29 mouse cellular contexts compared by ENCODE assay signal in genomic region chr14:77100285-77100684, GRCm38 (mm10). TPM values are rescaled to one million over a fixed set of nuclear protein-coding genes. Genes with fewer than 3 reads are reported as not detected.
DNase-seq lines count a peak whose midpoint lies in the region; ATAC-seq and TF ChIP-seq lines count a peak whose summit lies in the region.
"Had no signal": no experiment of that assay in that cellular context is flagged by ENCODE, and none has a peak within 500 bp of the region (broad histone marks: within the 10 kb centered on the region; RNA-seq: fewer than 3 reads in every experiment).

No protein-coding gene starts in this region.

- H3K36me3 ChIP-seq in CH12.LX (replicated peaks in 1 of 2; ENCODE audit: control insufficient read depth in 1 of 2, insufficient read depth in 1 of 2, low read length in 1 of 2) = no peaks in the 10 kb centered on the region
- no peaks in the 10 kb centered on the region for H3K36me3 ChIP-seq in stomach, postnatal 0 days (ENCODE audit: control insufficient read depth, insufficient read depth, low read length)
- H3K36me3 ChIP-seq: embryonic facial prominence, embryonic 15.5 days; forebrain, embryonic 12.5 days; liver, embryonic 13.5 days; midbrain, embryonic 10.5 days; midbrain, embryonic 15.5 days; stomach, embryonic 15.5 days had no signal

- dilution Hi-C loops in CH12.LX (cut with MboI; ENCODE audit: extremely low pct_ligation_motif_present, extremely low pct_unique_long_range_greater_than_20kb, low sequenced_read_pairs) = no loop called here

- in situ Hi-C loops in CH12.LX (cut with MboI; ENCODE audit: low pct_ligation_motif_present, low pct_unique_long_range_greater_than_20kb, low sequenced_read_pairs) = no loop called here

- no peak overlapping the region for H3K4me2 ChIP-seq in CH12.LX (ENCODE audit: insufficient read depth, low read depth, poor library complexity, severe bottlenecking)
- no peak overlapping the region for H3K4me2 ChIP-seq in stomach, postnatal 0 days (replicated peaks; ENCODE audit: low read depth)
- H3K4me2 ChIP-seq: embryonic facial prominence, embryonic 15.5 days; forebrain, embryonic 12.5 days; liver, embryonic 13.5 days; midbrain, embryonic 15.5 days; stomach, embryonic 15.5 days had no signal

- peaks cover 5 to 8% of the 10 kb centered on the region in 2 experiments; a peak in 3 of 4 replicates for H3K4me1 ChIP-seq in CH12.LX (ENCODE audit: control insufficient read depth in 1 of 2, insufficient read depth in 2 of 2)
- H3K4me1 ChIP-seq in stomach, postnatal 0 days (replicated peaks; ENCODE audit: control insufficient read depth, insufficient read depth) = no peaks in the 10 kb centered on the region
- H3K4me1 ChIP-seq: embryonic facial prominence, embryonic 15.5 days; forebrain, embryonic 12.5 days; liver, embryonic 13.5 days; midbrain, embryonic 10.5 days; midbrain, embryonic 15.5 days; stomach, embryonic 15.5 days had no signal

- no peaks in the 10 kb centered on the region for H3K79me2 ChIP-seq in CH12.LX (replicated peaks; ENCODE audit: control insufficient read depth, extremely low read depth, insufficient read depth, poor library complexity, severe bottlenecking)

- no peak for TF ChIP-seq EP300 in CH12.LX (IDR thresholded peaks at IDR 0.05; ENCODE audit: low read length)
- TF ChIP-seq EP300 in stomach, postnatal 0 days (optimal IDR thresholded peaks at IDR 0.05) = no peak

- no peak overlapping the region for H3K27ac ChIP-seq in CH12.LX (ENCODE audit: insufficient read depth, low read depth)
- no peak overlapping the region for H3K27ac ChIP-seq in stomach, postnatal 0 days (replicated peaks)
- H3K27ac ChIP-seq: embryonic facial prominence, embryonic 15.5 days; forebrain, embryonic 12.5 days; liver, embryonic 13.5 days; midbrain, embryonic 10.5 days; midbrain, embryonic 15.5 days; stomach, embryonic 15.5 days had no signal

- no peaks in the 10 kb centered on the region for H3K9me3 ChIP-seq in CH12.LX (replicated peaks; ENCODE audit: low read length)
- no peaks in the 10 kb centered on the region for H3K9me3 ChIP-seq in stomach, postnatal 0 days (ENCODE audit: control insufficient read depth, low read length)
- H3K9me3 ChIP-seq: embryonic facial prominence, embryonic 15.5 days; forebrain, embryonic 12.5 days; liver, embryonic 13.5 days; midbrain, embryonic 10.5 days; midbrain, embryonic 15.5 days; stomach, embryonic 15.5 days had no signal

- H3K9ac ChIP-seq in CH12.LX (ENCODE audit: insufficient read depth, low read depth) = no peak overlapping the region
- H3K9ac ChIP-seq in stomach, postnatal 0 days (ENCODE audit: low read length) = no peak overlapping the region
- H3K9ac ChIP-seq: embryonic facial prominence, embryonic 15.5 days; forebrain, embryonic 12.5 days; forebrain, postnatal 0 days; liver, embryonic 13.5 days; midbrain, embryonic 15.5 days; stomach, embryonic 15.5 days had no signal

- TF ChIP-seq CTCF in CH12.LX (conservative IDR thresholded peaks at IDR 0.05 in 1 of 2, IDR thresholded peaks at IDR 0.05 in 1 of 2; ENCODE audit: low read depth in 2 of 2, low read length in 2 of 2) = peak in 1 of 2 experiments; percentile 49; a peak in 2 of 4 replicates
- peak; percentile 20; the same call in 1 of the 2 replicates for TF ChIP-seq CTCF in stomach, postnatal 0 days (IDR thresholded peaks at IDR 0.05; ENCODE audit: low read depth)

- H3K27me3 ChIP-seq in CH12.LX (replicated peaks) = no peaks in the 10 kb centered on the region
- no peaks in the 10 kb centered on the region for H3K27me3 ChIP-seq in stomach, postnatal 0 days (ENCODE audit: control insufficient read depth, insufficient read depth, low read length)
- H3K27me3 ChIP-seq: embryonic facial prominence, embryonic 15.5 days; forebrain, embryonic 12.5 days; liver, embryonic 13.5 days; midbrain, embryonic 15.5 days; stomach, embryonic 15.5 days had no signal

- 55% methylated on average over 2 of the region's 2 CpGs for WGBS in stomach, postnatal 0 days

- no peak overlapping the region for H3K4me3 ChIP-seq in CH12.LX (replicated peaks in 1 of 3; ENCODE audit: low read depth in 2 of 3, low read length in 2 of 3, poor library complexity in 1 of 3)
- H3K4me3 ChIP-seq in stomach, postnatal 0 days (ENCODE audit: low read depth, low read length) = no peak overlapping the region
- H3K4me3 ChIP-seq: embryonic facial prominence, embryonic 15.5 days; forebrain, embryonic 12.5 days; liver, embryonic 13.5 days; midbrain, embryonic 10.5 days; midbrain, embryonic 15.5 days; stomach, embryonic 15.5 days had no signal

- peak; percentile 13; the same call in 1 of the 2 replicates for TF ChIP-seq RAD21 in CH12.LX (IDR thresholded peaks at IDR 0.05; ENCODE audit: low read depth, low read length)

- TF ChIP-seq POLR2A in CH12.LX (IDR thresholded peaks at IDR 0.05; ENCODE audit: low read depth, low read length) = no peak

- no peak for ATAC-seq in stomach, postnatal 0 days (ENCODE audit: low FRiP score, low TSS enrichment)
- no peak for ATAC-seq in cerebellum, adult (ENCODE audit: insufficient number of reproducible peaks, low FRiP score, low TSS enrichment)
- ATAC-seq: forebrain, postnatal 0 days; hindbrain, embryonic 16.5 days; midbrain, embryonic 15.5 days had no signal

- DNase-seq in adrenal gland, postnatal 25 days = peak; percentile 12
- no peak for DNase-seq in adrenal gland, adult 8-10 months
- DNase-seq in 3T3-L1 (ENCODE audit: low read depth, low spot score) (peak; percentile 19), CH12.LX (ENCODE audit: extremely low read depth) (peak; percentile 45)
- DNase-seq in stomach, postnatal 0 days (ENCODE audit: low spot score) = no peak
- DNase-seq in cerebellum, adult 11-12 months = no peak
- DNase-seq: cerebellum, adult 18-20 months; cerebellum, postnatal 10 days; forebrain, postnatal 0 days; gastrocnemius, postnatal 10 days; kidney, adult 18-20 months; kidney, postnatal 36 days; layer of hippocampus, postnatal 36 days; left cerebral cortex, postnatal 4 days; liver, embryonic 13.5 days; lung, adult 18-20 months; lung, postnatal 10 days; right cerebral cortex, postnatal 25 days; thymus, adult 18-20 months; thymus, postnatal 25 days had no signal

TF ChIP-seq in CH12.LX, 34 proteins besides CTCF, POLR2A, EP300 and RAD21:
- TF ChIP-seq POLR2AphosphoS2 (IDR thresholded peaks at IDR 0.05; ENCODE audit: low read depth, low read length) (no peak), IRF4 (IDR thresholded peaks at IDR 0.05; ENCODE audit: low read depth, low read length) (peak; percentile 83), ETS1 (conservative IDR thresholded peaks at IDR 0.05; ENCODE audit: low read depth, low read length) (0 out of 2 replicates have a peak, but pooled peaks have one; percentile 13), TCF12 (IDR thresholded peaks at IDR 0.05; ENCODE audit: low read depth, low read length) (peak; percentile 64; the same call in 1 of the 2 replicates), MYC (IDR thresholded peaks at IDR 0.05; ENCODE audit: low read depth, low read length) (no peak), MEF2A (IDR thresholded peaks at IDR 0.05; ENCODE audit: borderline replicate concordance, low read depth, low read length) (peak; percentile 10; the same call in 1 of the 2 replicates), CHD2 (IDR thresholded peaks at IDR 0.05; ENCODE audit: low read length) (no peak), PAX5 (IDR thresholded peaks at IDR 0.05; ENCODE audit: low read length) (no peak), NELFE (IDR thresholded peaks at IDR 0.05; ENCODE audit: low read depth, low read length) (no peak), MAZ (IDR thresholded peaks at IDR 0.05; ENCODE audit: low read depth, low read length) (no peak), BHLHE40 (IDR thresholded peaks at IDR 0.05; ENCODE audit: low read depth, low read length) (peak; percentile 28; the same call in 1 of the 2 replicates), E2F4 (IDR thresholded peaks at IDR 0.05; ENCODE audit: insufficient replicate concordance, low read depth, low read length) (no peak)

RNA-seq across cellular contexts. Expression of gene Enox1, which starts 56.3 kb away (rescaled TPM):
- 4.9 and 5.3 TPM in 2 replicates for total RNA-seq in adrenal gland, postnatal 25 days (2021)
- total RNA-seq in adrenal gland, adult 8-10 months (2022) = 1 to 10 TPM; 3.1 to 6.7 (median 5.2) TPM
- not detected in 2 replicates for total RNA-seq in CH12.LX (2012; rRNA removed)
- not detected in 2 replicates for total RNA-seq in CH12.LX (2014; rRNA removed)
- polyA plus RNA-seq in CH12.LX (2012; ENCODE audit: insufficient read length, low read depth) = not detected in 2 replicates
- polyA plus RNA-seq in stomach, postnatal 0 days (2015; fragmentation: Nextera tagmentation; extraction: Ambion mirVana) = 2.5 and 2.6 TPM in 2 replicates
- total RNA-seq: common myeloid progenitor, adult 5-6 weeks; neutrophil, adult 5-6 weeks had no signal

Comparison
In these comparisons a context has a peak if more than half of its experiments do, and no peak if none do; other contexts are left out.
1. DNase-seq: peak in adrenal gland, postnatal 25 days (single experiment), 3T3-L1 (single experiment) and CH12.LX (single experiment); none in adrenal gland, adult 8-10 months (single experiment), stomach, postnatal 0 days (single experiment) and cerebellum, adult 11-12 months (single experiment).